Mouse (Mus musculus) lung, postnatal 14 days (tissue): ENCODE results near the gene Serpina3g.

ENCODE experiments used
- DNase-seq: peaks from one replicate; pipeline ENCODE4 v3.0.0; 2021

The Serpina3g gene

GRCm38 (mm10) chr12:104283380-104283779, 47.3 kb downstream of the Serpina3g start:
- DNase-seq: no peak

- no peak for DNase-seq
These were observed 52.3 kb downstream of the Serpina3g start for GRCm38 (mm10) chr12:104288336-104288735.

GRCm38 (mm10) chr12:104289872-104290271, 53.8 kb downstream of the Serpina3g start:
- no peak for DNase-seq
